Mouse (Mus musculus): ENCODE measurements around the gene Lrit2. TPM values are rescaled to one million over a fixed set of nuclear protein-coding genes. Genes with fewer than 3 reads are reported as not detected.

Lrit2 gene
- polyA plus RNA-seq, 1 experiment from 2014 or later: not detected

DNA sequence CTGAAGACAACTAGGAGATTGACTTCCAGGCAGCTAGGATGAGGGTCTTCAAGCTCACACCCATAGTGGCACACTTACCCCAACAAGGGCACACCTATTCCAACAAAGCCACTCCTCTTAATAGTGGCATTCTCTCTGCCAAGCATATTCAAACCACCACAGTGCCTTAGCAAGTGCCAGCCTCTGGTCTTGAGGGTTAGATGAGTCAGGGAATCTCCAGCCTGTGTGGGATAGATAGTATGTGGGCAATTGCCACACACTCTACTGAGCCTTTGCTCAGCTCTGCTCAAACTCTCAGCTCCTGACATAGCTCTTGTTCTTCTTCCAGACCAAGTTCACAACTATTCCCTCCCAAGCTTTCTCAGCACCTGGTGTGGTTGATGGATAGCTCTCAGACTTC lies 43.6 kb downstream of the Lrit2 start:
- Histone ChIP-seq H3K4me2 (no peak overlapping the region), H3K9me3 (no peaks in the 10 kb centered on the region), H3K27ac (replicated peaks) (no peak overlapping the region), H3K4me3 (no peak overlapping the region), H3K9ac (no peak overlapping the region), H3K36me3 (no peaks in the 10 kb centered on the region), H3K27me3 (replicated peaks) (peaks cover 10% of the 10 kb centered on the region; the same call in 1 of the 2 replicates), H3K4me1 (peaks cover 14% of the 10 kb centered on the region)
- no peak for ATAC-seq (ENCODE audit: extremely low read depth, insufficient number of reproducible peaks, low FRiP score, low TSS enrichment)

DNA sequence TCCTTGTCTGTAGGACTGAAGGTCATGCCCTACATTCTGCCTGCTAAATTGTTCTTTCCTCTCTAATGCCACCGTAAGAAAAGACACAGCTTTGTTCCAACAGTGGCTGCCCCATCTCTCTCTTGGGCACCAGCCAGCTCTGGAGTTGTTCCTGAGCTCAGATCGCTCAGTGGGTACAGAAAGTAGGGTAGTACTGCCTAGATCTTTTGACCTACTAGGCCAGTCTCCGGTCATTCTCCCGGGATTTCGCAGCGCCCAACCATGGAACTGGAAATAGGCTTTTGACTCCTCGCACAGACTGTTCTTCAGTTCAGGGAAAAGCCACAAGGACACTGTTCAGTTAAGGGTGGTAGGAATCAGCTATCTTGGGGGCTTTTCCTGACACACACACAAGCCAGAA lies 45.2 kb downstream of the Lrit2 start:
- Histone ChIP-seq H3K9me3 (no peaks in the 10 kb centered on the region), H3K27ac (replicated peaks) (no peak overlapping the region), H3K4me2 (no peak overlapping the region), H3K4me3 (no peak overlapping the region), H3K27me3 (replicated peaks) (peaks cover 10% of the 10 kb centered on the region; the same call in 1 of the 2 replicates), H3K4me1 (peaks cover 25% of the 10 kb centered on the region), H3K36me3 (no peaks in the 10 kb centered on the region), H3K9ac (no peak overlapping the region)
- WGBS: 83% methylated on average over 7 of the region's 7 CpGs
- ATAC-seq (ENCODE audit: extremely low read depth, insufficient number of reproducible peaks, low FRiP score, low TSS enrichment): no peak

DNA sequence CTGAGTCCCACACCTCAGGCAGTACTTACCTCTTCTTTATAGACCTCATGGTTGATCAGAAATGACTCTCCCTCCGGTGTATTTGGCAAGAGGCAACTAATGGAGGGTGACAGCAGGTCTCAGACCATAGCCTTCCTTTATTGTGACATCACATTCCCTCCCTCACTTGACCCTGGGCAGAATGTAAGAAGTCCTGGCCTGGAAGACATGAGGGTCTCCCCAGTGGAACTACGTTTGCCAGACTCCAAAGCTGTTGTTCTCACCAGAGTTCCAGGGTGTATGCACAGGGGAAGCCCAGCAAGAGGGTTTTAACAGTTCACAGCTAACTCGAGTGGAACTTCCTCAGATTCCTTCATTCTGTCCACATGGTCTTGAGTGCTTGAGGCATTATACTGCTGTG lies 46.2 kb downstream of the Lrit2 start, which contains the start of gene 2610528A11Rik:
Gene 2610528A11Rik, minus strand, starts transcription at position 101 of the 400 bp plus-strand sequence.
- no peak for ATAC-seq (ENCODE audit: extremely low read depth, insufficient number of reproducible peaks, low FRiP score, low TSS enrichment)
- no peak within 1 kb of the TSS for H3K4me3 ChIP-seq
- H3K4me2 ChIP-seq: no peak within 1 kb of the TSS
- peaks cover 6% of the 10 kb centered on the region; the same call in 1 of the 2 replicates for H3K36me3 ChIP-seq
- H3K27me3 ChIP-seq (replicated peaks): peaks cover 10% of the 10 kb centered on the region; the same call in 1 of the 2 replicates
- no peak within 1 kb of the TSS for H3K27ac ChIP-seq (replicated peaks)
- 60% methylated on average over 3 of the region's 3 CpGs for WGBS
- H3K9me3 ChIP-seq: no peaks in the 10 kb centered on the region
- peaks cover 25% of the 10 kb centered on the region for H3K4me1 ChIP-seq
- no peak within 1 kb of the TSS for H3K9ac ChIP-seq

DNA sequence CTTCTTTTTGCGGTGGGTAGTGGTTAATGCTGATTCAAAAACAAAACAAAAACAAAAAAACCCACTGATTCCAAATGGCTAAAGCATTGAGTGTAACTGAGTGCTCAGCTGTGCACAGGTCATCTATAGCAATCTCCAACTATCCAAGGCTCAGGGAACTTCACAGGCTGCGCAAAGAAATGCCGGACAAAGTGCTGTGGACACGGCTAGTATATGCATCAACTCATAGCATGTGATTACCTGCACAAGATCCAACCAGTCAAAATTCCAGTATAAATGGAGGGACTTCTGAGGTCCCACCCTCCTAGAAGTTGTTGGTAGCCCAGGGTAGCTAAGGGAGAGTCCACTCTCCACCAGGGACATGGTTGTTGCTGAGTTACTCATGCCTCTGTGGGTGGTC lies 51.5 kb downstream of the Lrit2 start:
- ATAC-seq (ENCODE audit: extremely low read depth, insufficient number of reproducible peaks, low FRiP score, low TSS enrichment): no peak
- Histone ChIP-seq H3K27ac (replicated peaks) (no peak overlapping the region), H3K27me3 (replicated peaks) (peaks cover 5% of the 10 kb centered on the region; the same call in 1 of the 2 replicates), H3K4me1 (peaks cover 14% of the 10 kb centered on the region), H3K9me3 (no peaks in the 10 kb centered on the region), H3K9ac (no peak overlapping the region), H3K4me3 (no peak overlapping the region), H3K4me2 (no peak overlapping the region), H3K36me3 (peaks cover 57% of the 10 kb centered on the region)
- WGBS: 93% methylated on average over 4 of the region's 4 CpGs

Other genes starting within 250 kb of the Lrit2 start
- gene Ccser2, start 99.2 kb upstream of the Lrit2 start, polyA plus RNA-seq (2015; fragmentation: Nextera tagmentation; extraction: Ambion mirVana): 51.2 and 54.2 TPM in 2 replicates
- gene Rgr, start 19.0 kb upstream of the Lrit2 start, polyA plus RNA-seq (2015; fragmentation: Nextera tagmentation; extraction: Ambion mirVana): not detected in 2 replicates
- gene Lrit1, start 13.1 kb upstream of the Lrit2 start, polyA plus RNA-seq (2015; fragmentation: Nextera tagmentation; extraction: Ambion mirVana): not detected in 2 replicates
- 0.20 and 0.24 TPM in 2 replicates for gene Cdhr1, start 30.4 kb downstream of the Lrit2 start, polyA plus RNA-seq (2015; fragmentation: Nextera tagmentation; extraction: Ambion mirVana)
- gene 2610528A11Rik, start 46.1 kb downstream of the Lrit2 start, polyA plus RNA-seq (2015; fragmentation: Nextera tagmentation; extraction: Ambion mirVana): 1.8 and 1.9 TPM in 2 replicates
- gene Ghitm, start 67.3 kb downstream of the Lrit2 start, polyA plus RNA-seq (2015; fragmentation: Nextera tagmentation; extraction: Ambion mirVana): 328 and 348 TPM in 2 replicates

Data from heart, embryonic 13.5 days (tissue).